Mouse (Mus musculus): ENCODE measurements around the gene Dhx37. TPM values are rescaled to one million over a fixed set of nuclear protein-coding genes. Genes with fewer than 3 reads are reported as not detected.

The Dhx37 gene
- 12.0 TPM for polyA plus RNA-seq (2014; fragmentation: Illumina TruSeq; extraction: RNeasy Lipid Tissue Mini Kit (QIAGEN cat#74804); ENCODE audit: low read depth, low replicate concordance)

GRCm38 (mm10) chr5:125433793-125434337 is at the start of gene Dhx37:
Gene Dhx37 (minus strand): TSS chr5:125434121.

GRCm38 (mm10) chr5:125475601-125476285 is 41.8 kb upstream of the Dhx37 start, which contains the start of gene Aacs:
Gene Aacs (plus strand): TSS chr5:125475814.

GRCm38 (mm10) chr5:125441234-125442114 is 7.6 kb upstream of the Dhx37 start, which contains the start of gene Bri3bp:
Gene Bri3bp (plus strand): TSS chr5:125441568.

GRCm38 (mm10) chr5:125389579-125390441 is 44.1 kb downstream of the Dhx37 start, which contains the start of gene Ubc:
Gene Ubc (minus strand): TSS chr5:125390202.

GRCm38 (mm10) chr5:125389131-125389578 is 44.8 kb downstream of the Dhx37 start, which contains the start of gene Gm10382:
Gene Gm10382 (plus strand): TSS chr5:125389322.

Other genes with a start within 250 kb of the Dhx37 start
- gene Scarb1, start 93.0 kb downstream of the Dhx37 start, polyA plus RNA-seq (2014; fragmentation: Illumina TruSeq; extraction: RNeasy Lipid Tissue Mini Kit (QIAGEN cat#74804); ENCODE audit: low read depth, low replicate concordance): 116 TPM
- 1.2 TPM for gene Gm10382, start 44.8 kb downstream of the Dhx37 start, polyA plus RNA-seq (2014; fragmentation: Illumina TruSeq; extraction: RNeasy Lipid Tissue Mini Kit (QIAGEN cat#74804); ENCODE audit: low read depth, low replicate concordance)
- 524 TPM for gene Ubc, start 43.9 kb downstream of the Dhx37 start, polyA plus RNA-seq (2014; fragmentation: Illumina TruSeq; extraction: RNeasy Lipid Tissue Mini Kit (QIAGEN cat#74804); ENCODE audit: low read depth, low replicate concordance)
- 25.2 TPM for gene Bri3bp, start 7.4 kb upstream of the Dhx37 start, polyA plus RNA-seq (2014; fragmentation: Illumina TruSeq; extraction: RNeasy Lipid Tissue Mini Kit (QIAGEN cat#74804); ENCODE audit: low read depth, low replicate concordance)
- gene Aacs, start 41.7 kb upstream of the Dhx37 start, polyA plus RNA-seq (2014; fragmentation: Illumina TruSeq; extraction: RNeasy Lipid Tissue Mini Kit (QIAGEN cat#74804); ENCODE audit: low read depth, low replicate concordance): 79.8 TPM
- gene Tmem132b, start 97.7 kb upstream of the Dhx37 start, polyA plus RNA-seq (2014; fragmentation: Illumina TruSeq; extraction: RNeasy Lipid Tissue Mini Kit (QIAGEN cat#74804); ENCODE audit: low read depth, low replicate concordance): 4.4 TPM